Mouse (Mus musculus) NIH3T3 (cell line): ENCODE results near the gene Marcksl1.

Experiments
- DNase-seq: peaks from one replicate; pipeline ENCODE4 v3.0.0-alpha.2; 2012; ENCODE audit warnings: low read depth

The Marcksl1 gene

DNA sequence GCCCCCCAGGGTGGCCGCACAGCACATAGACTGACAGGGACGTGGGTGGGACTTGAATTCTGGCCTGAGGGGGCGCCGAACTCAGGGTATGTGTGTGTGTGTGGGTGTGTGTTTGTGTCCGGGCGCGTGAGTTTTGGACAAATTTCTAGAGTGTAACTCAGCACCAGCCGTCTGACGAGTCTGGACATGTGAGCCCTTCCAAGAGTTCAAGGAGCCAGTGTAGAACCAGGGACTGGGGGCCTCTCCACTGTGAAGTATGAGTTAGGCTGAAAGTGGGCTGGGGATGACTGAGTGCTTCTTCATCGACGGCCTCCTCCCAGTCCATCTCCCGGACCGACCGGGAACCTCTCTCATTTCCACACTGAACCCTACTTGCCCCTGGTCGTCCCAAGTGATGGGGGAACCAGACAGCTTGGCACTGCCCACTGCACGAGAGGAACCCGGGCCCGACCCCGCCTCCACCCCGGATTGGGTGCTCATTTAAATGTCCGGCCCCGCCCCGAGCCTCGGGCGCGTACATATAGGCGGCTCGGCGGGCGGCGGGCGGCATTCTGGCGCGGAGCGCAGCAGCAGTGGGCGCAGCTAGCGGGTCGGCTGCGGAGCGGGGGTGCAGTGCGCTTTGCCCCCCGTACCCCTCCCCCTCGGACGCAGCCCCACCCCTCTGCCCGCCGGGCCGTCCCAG is at the start of gene Marcksl1:
Gene Marcksl1 (plus strand): TSS at position 496 of the 682 bp plus-strand sequence.
- DNase-seq: peak; percentile 95

DNA sequence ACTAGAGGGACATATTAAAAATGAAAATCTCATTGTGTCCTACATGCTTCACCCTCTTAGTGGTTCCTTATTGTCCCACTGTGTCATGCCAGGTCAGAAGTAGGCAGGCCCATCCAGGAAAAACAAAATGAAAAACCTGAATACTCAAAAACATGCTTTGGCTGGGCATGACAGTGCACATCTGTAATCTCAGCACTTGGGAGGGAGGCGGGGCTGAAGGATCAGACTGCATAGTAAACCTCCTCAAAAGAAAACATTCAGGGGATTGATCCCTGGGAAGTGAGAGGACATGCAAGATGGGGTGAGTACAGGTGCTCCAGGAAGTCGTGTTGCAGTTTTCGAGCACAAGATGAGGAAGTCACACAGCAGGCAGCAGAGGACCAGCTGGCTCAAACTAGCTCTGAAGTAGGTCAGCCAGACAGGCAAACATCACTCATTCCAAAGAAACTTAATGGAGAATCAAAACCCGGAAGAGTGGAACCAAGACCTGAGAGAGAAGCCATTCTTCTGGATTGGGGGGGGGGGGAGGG is 49.0 kb upstream of the Marcksl1 start:
- DNase-seq: no peak

DNA sequence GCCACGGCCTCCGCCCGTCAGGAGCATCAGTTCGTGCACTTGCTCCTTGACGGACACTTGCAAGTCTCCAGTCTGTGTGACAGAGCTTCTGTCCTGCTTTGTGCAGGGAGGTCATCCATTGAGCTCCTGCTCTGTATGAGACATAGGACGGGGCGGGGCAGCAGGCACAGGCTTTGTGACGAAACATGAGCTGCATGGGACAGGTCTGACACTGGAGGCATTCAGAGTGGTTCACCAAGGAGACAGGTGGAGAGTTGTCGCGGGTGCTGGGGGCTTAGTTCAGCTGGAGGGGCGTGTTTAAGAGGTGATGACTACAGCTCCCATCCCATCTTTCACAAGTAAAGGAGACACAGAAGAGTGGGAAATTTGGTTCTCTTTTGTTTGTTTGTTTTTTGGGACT is 37.3 kb upstream of the Marcksl1 start:
- DNase-seq: no peak

DNA sequence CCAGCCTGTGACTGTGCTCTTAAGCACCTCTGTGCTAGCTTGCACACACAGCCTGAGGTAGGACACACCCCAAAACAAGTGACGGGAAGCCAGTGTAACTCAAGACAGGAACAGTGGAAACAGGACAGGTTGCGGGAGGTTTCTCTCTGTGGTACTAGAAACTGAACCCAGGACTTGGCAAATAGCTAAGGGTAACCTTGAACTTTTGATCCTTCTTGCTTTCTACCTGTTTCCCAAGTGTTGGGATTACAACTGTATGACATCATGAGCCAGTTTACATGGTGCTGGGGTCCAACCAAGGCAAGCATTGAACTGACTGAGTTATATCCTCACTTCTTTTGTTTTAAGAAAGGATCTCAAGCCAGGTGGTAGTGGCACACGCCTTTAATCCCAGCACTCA is 33.5 kb upstream of the Marcksl1 start:
- DNase-seq: no peak

DNA sequence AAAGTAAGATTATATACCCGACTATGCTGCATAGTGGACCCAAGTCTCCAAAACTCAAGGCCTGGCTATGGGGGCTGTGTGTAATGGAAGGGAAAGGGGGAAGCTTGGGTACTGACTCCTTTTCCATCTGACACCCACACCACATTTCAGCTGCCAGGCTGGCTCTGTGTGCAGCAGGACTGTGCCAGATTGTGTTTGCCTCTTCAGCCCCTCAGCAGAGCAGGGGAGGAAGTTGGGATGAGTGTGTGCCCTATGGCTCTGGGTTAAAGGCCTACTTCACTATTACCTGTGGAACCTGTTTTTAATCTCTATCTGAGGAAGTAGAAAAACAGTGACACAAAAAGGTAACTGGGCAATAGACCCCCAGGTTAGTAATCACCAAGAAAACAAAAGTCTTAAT is 32.3 kb upstream of the Marcksl1 start:
- no peak for DNase-seq

DNA sequence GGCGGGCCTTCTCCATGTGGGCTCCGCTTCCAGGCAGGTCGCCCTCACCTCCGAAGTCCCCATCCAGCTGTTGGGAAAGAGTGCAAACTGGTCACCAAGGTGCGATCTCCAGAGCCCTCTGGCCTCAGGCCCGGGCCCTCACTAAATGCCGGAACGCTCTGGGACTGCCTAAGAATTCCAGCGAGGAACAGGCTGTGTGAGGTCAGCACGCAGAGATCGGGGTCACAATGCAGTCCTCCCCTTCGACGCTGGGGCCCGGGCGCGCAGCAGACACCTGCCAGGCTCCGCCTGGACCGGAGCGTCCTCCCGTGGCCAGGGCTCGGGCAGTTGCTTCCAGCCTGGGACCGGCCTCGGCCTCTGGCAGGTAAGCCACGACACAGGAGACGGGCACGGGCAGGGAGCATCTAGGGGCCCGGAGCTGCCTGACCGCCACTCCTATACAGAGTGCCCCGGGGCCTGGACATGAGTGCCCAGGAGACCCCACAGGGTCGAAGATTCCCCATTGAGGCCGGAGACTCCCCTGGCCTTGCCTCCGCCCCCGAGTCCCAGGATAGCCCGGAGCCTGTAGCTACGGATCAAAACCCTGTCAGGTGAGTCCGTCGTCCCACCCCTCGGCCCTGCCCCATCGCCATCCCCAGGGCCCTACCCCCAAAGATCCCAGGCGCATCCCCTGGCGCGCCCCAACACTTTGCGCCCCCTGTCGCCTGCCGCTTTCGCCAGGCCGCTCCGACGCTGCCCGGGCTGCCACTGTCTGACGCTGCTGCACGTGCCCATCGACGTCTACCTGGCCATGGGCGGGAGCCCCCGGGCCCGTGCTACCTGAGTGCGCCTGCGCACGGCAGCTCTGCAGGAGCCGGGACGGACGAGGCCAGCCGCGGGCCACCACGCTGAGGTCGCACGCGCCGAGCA is 22.2 kb upstream of the Marcksl1 start, which contains the start of the genes Tssk3 and Fam229a:
Gene Tssk3 (minus strand): TSS at position 51 of the 909 bp plus-strand sequence.
Gene Fam229a (plus strand): TSS at position 219 of the 909 bp plus-strand sequence.
- no peak for DNase-seq

DNA sequence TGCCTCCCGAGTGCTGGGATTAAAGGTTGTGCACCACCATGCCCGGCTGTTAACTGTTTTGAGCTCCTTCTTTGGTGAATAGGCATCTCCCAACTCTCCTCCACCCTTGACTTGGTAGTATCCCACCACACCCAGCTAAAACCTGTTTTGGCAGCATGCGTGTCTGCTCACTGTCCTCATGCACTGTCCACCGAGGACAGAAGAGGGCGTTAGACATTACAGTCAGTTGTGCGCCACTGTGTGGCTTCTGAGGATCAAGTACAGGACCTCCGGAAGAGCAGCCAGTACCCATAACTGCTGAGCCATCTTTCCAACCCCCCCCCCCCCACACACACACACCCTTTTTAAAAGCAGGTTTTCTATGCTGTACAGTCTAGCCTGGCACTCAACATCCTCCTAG is 18.7 kb upstream of the Marcksl1 start:
- DNase-seq: no peak

DNA sequence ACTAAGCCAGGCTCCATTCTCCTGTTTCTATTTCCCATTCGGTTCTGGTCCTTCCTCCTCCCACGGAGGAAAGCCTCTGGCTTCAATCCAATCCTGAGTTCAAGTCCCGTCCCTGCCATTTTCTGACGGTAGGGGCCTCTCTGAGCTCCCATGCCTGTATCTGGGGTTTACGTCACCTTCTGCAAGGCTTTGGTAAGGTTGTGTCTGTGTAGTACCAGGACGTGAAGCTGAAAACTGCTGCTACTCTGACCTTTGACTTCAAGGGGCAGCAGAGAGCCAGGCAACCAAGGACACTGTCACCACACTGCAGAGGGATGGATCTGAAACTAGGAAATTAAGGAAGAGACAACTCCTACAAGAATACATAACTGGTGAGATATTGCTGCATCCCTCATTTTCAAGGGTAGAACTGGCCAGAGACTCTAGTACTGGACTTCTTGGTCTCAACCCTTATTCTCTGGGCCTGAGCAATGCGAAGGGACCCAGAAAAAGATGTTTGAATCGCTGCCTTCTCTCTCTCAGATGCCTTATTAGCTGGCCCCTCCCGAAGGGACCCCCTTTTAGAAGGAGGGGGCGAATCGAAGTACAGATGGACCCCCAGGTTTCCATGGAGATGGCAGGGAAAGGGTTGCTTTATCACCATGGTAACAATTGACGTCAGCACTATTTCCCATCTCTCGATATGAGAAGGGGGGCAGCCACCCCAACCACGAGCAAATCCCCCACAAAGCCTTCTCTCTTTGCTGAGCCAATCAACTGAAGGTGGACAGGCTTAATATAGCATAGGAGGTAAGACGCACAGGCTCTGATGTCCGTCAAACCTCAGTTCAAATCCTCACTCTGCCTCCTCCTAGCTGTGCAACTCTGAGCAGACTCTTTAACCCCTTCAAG is 17.5 kb upstream of the Marcksl1 start:
- no peak for DNase-seq

DNA sequence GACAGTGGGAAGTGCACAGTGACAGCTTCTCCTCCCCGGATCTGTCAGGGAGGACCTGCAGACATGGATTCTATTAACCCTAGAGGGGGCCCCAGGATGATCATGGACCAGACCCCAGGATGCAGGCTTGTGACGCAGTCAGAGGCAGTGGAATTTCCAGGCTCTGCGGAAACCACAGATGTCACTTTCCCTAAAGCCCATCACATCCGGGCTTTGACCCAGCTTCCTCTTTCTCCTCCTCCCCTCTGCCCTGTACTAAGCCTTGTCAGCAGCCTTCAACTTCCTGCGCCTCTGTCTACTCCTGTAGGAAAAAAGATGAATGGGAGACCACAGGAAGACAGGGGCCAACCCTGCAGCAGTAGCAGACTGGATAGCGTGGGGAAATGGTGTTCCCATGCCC is 16.8 kb upstream of the Marcksl1 start:
- no peak for DNase-seq

DNA sequence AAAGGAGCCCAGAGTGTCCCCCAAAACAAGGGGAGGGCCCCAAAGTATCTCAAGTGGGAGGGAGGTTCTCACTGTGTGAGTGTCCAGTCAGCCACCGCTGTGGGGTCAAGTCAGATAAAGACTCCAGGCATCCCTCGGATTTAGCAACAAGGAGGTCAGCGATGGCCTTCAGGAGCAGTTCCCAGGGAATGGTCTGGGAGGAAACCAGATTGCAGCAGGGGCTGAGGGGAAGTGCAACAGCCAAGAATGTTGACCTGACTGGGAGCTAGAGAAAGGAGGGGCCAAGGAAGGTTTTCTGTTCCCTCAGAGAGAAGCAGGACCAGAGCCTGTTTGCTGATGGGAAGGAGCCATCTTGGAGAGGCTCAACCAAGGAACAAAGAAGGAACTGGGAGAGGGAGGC is 14.4 kb upstream of the Marcksl1 start:
- DNase-seq: no peak

DNA sequence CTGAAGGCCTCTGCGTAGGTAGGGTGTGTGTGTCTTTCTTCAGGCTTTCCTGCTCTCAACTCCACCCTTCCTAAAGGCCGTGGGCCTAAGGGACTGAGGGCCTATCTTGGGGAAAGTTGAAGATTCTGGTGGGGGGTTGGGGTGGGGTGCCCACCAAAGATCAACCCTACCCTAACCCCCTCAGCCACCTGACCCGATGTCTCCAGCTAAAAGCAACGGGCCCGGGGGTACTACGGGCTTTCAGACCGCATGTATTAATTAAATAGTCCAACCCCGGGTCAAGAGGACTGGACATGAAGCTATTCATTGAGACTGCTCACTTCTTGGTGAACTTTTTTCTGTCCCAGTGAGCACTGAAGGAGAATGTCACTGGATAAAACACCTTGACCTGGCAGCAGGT is 13.4 kb upstream of the Marcksl1 start:
- no peak for DNase-seq

DNA sequence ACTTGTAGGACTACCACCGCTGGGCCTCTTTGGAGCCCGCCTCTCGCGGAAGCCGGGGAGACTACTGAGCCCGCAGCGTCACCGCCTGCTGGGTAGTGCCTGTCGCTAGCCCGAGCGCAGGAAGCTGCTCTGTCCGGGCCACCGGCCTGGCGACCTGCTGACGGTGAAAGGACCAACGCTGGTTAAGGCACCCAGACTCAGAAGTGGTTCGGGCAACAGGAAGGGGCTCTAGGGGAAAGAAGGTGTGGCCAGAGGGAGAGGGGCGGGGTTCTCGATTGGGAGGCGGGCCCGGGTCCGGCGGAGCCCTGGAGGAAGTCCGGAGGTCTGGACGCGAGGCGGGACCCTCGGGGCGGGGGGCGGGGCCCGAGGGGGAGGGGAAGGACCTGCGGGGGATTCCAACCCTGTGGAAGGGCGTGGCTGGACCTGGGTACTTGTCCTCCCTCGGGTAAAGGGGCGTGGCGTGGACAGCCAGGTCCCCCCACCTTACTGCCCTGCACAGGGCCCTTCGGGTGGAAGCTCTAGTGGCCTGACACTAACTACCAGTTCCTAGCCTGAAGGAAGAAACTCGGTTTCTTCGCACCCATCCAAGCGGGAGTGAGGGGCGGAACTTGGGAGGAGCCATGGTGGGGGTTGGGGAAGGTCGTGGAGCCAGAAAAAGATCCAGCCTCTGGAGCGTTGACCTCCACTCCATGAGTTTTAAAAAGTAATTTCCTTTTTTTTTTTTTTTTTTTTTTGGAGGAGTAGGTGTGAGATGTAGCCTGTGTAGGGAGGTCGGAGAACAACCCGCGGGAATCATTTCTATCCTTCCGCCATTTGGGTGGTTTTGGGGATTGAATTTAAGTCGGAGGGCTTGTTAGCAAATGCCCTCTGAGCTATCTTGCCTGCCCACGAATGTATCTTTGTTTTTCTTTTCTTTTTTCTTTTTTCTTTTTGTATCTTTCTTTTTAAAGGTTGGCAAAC is 12.5 kb upstream of the Marcksl1 start:
- DNase-seq: no peak

DNA sequence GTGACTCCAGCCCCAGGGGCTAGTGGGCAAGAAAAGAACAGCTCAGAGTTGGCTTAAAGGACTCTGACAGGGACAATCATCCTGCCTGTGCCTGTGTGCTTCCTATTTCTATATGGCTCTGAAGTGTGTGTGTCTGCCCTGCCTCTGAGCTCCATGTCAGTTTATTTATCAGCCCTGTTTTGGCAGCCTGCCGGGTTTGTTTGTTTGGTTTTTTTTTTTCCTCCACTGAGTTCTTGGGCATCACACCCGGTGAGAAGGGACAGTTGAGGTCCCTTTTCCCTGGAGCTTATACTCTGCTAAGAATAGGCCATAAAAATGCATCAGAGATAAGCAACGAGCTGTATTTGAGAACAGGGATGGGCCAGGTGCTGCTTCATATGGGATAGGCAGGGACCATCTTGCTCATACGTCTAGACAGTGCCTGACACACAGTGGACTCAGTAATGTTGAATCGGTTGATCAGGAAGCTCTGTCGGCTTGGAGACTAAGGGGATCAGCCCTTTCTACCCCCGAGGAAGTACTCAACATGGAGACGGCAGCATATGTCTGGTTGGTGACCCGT is 11.0 kb upstream of the Marcksl1 start:
- no peak for DNase-seq

DNA sequence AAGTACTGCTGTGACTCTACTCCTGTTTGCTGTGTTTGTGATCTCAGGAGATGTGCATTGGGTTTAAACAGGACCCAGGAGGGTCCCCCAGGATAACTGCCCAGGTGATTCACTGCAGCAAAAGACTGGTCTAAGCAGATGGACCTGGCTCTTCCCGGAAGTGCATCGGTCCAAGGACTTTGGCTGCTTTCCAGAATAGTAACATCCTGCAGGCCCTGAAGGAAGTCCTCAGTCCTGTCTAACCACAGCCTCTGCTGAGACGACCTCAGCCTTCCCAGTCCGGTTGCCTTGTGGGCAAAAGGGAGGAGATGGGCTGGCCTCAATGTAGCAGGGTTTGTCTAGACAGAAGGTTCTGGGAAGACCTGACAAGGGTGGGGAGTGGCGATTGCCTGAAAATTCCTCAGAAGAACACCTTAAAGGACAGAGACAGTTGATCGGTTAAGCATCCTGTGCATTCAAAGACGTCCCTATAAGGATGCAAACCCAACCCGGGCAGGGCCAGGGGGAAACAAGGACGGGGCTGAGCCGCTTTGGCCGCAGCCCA is 10.4 kb upstream of the Marcksl1 start:
- DNase-seq: peak; percentile 27

DNA sequence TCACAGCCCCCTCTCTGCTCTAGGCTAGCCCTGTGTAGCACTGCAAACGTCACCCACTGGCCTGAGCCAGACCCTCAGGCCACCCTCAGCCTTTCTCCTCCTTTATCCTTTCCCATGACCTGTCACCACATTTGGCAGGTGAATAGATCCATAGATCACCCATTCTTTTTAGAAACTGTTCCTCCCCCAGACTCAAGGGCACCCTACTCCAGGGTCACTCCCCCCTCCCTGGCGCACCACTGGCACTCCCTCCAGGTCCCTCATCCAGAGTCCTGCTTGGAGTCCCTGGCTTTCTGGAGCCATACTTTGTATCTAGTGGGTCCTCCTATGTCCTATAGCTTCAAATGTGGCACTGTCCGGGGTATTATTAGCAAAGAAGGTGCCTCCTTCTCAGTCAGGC is 7.9 kb upstream of the Marcksl1 start:
- no peak for DNase-seq

DNA sequence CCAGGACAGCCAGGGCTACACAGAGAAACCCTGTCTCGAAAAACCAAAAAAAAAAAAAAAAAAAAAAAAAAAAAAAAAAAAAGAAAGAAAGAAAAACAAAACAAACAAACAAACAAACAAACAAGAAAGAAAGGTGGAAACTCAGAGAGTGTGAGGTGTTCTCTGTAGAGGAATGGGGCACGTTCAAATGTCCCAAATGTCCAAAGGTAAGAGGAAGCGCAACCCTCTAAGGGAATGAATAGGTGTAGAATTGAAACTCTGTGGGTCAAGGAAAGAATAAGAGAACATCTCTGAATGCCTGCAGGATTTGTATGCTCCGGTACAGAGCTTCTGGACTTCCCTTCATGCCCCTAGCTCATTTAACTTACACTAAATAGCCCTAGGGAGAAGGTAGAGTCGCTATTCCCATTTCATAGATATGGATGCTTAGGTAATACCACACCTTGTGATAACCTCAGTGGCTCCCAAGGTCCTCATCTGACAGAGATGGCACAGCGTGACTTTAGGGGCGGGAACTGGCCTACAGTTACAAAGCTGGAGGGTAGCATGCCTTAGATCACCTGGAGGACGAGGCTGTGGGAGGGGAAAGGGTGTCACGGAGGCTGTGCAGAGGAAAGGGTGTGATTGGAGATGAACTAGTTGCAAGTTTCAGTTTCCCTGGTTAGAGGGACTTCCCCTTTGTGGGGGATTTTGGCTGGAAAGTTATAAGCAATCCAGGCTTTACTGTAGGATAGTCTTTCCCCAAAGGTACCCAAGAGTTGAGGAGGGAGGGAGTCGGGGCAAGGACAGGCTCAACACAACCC is 5.7 kb upstream of the Marcksl1 start:
- peak; percentile 39 for DNase-seq

DNA sequence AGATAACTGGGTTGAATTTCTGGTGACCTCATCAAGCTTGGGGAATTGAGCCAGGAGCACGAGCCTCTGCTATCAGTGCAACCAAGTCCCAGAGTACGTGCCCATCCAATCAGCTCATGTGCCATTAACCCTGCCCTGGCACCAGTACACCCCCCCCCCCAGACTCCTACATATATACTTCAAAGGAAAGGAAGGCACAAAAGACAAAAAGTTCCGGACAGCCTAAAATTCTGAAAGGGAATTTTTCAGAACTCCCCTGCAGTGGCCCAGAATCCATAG is 5.2 kb upstream of the Marcksl1 start:
- no peak for DNase-seq

DNA sequence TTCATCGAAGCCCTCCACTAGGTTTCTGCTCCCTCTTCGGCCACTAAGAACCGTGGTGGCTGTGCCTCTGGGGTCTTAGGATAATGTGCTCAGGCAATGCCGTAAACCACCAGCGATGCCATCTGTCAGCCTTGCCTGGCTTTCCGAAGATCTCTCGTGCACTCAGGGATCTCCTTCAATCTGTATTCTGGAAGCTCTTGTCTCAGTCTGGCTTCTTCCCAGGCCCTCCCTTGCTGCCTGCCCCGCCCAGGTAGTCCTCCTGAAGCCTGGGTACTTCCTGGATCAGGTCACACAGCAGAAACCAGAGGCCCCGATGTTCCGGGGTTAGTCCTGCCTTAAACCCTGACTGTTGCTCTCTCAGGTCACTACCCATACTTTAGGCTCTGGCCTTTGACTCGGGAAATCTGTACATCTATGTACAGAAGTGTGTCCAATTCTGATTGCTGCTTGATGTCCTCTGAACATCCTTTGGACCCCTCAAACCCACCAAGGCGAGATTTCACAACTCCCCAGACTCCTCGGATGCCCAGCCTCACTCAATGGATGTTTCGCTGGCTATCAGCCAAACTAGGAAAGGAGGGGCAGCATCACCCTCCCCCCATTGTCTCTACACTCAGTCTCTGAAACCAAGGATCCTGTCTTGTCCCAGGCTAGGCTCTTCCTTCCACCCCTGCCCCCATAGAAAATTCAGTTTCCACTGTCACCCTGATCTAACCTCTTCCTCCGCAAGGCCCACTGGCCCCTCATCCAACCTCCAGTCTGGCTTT is 4.4 kb upstream of the Marcksl1 start:
- DNase-seq: no peak

DNA sequence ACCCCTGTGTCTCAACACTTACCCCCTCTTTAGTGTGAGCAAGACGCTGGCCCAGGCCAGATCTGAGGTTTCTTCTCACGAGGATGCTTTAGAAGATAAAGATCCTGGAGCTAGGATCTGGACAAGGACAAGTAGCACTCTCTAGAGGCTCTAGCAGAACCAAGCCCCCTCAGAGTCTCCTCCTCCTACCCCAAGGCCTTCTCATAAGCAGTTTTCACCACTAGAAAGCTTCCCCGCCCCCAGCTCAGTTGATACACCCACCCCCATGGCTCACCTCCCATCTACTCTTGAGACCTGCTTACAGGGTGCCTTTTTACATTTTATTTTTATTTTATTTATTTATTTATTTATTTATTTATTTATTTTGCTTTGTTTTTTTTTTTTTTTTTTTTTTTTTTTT is 3.7 kb upstream of the Marcksl1 start:
- DNase-seq: no peak
